Mouse (Mus musculus) heart, embryonic 12.5 days (tissue): Measurements from ENCODE around the gene Olfr552. TPM values are rescaled to one million over a fixed set of nuclear protein-coding genes. Genes with fewer than 3 reads are reported as not detected.
A peak's percentile ranks its signal among the peaks of the same experiment; 100 is the strongest.

ENCODE experiments used
- ATAC-seq: fragments of 200-750 bp; cut with Nextera tagmentation; 2 replicates; pipeline ENCODE4 v1.8.0; 2017; ENCODE audit warnings: moderate TSS enrichment, moderate library complexity; ENCODE audit not compliant: insufficient number of reproducible peaks, low FRiP score
- H3K27ac ChIP-seq: fragments of 300-500 bp; sonication (generic); 2 replicates; pipeline ENCODE4 v1.5.1; 2016; ENCODE audit warnings: mild to moderate bottlenecking, moderate library complexity; ENCODE audit not compliant: poor library complexity, severe bottlenecking
- H3K27me3 ChIP-seq: fragments of 300-500 bp; sonication (generic); replicated peaks from 2 replicates; pipeline ENCODE4 v1.6.1; 2016; ENCODE audit warnings: mild to moderate bottlenecking, moderate library complexity
- H3K36me3 ChIP-seq: fragments of 300-500 bp; sonication (generic); 2 replicates; pipeline ENCODE4 v1.6.1; 2016; ENCODE audit warnings: mild to moderate bottlenecking, moderate library complexity
- H3K4me1 ChIP-seq: fragments of 300-500 bp; sonication (generic); replicated peaks from 2 replicates; pipeline ENCODE4 v1.6.1; 2016; ENCODE audit warnings: mild to moderate bottlenecking
- H3K4me2 ChIP-seq: fragments of 300-500 bp; sonication (generic); 2 replicates; pipeline ENCODE4 v1.6.1; 2016; ENCODE audit warnings: mild to moderate bottlenecking, moderate library complexity
- H3K4me3 ChIP-seq: fragments of 300-500 bp; sonication (generic); 2 replicates; pipeline ENCODE4 v1.5.1; 2016; ENCODE audit warnings: mild to moderate bottlenecking
- H3K9ac ChIP-seq: fragments of 300-500 bp; sonication (generic); 2 replicates; pipeline ENCODE4 v1.6.1; 2016; ENCODE audit warnings: mild to moderate bottlenecking, moderate library complexity
- H3K9me3 ChIP-seq: fragments of 300-500 bp; sonication (generic); replicated peaks from 2 replicates; pipeline ENCODE4 v1.6.1; 2016; ENCODE audit warnings: mild to moderate bottlenecking, moderate library complexity
- WGBS: fragments of 180-500 bp; shearing (Covaris S2); methylation state at CpG from one replicate; pipeline ENCODE4 v1.1.7; 2016; 5-methylcytosine and 5-hydroxymethylcytosine counted together
- polyA plus RNA-seq: library from polyadenylated mRNA; unstranded; fragments of >200 nt; fragmentation: Nextera tagmentation; extraction: Ambion mirVana; gene quantifications from 2 replicates; pipeline ENCODE4 v1.2.1, GENCODE M21; 2016

Gene Olfr552
- not detected in 2 replicates for polyA plus RNA-seq

- no peak within 1 kb of the TSS for H3K27ac ChIP-seq
- WGBS: 52% methylated on average over 1 of the region's 1 CpGs
- H3K36me3 ChIP-seq: no peaks in the 10 kb centered on the region
Measured at GRCm38 (mm10) chr7:102597378-102598031, at the start of gene Olfr552. Gene Olfr552 (plus strand): TSS chr7:102597770.

GRCm38 (mm10) chr7:102549570-102549969 is 48.0 kb upstream of the Olfr552 start, which contains the start of gene Olfr549:
Gene Olfr549 (plus strand): TSS chr7:102549870.
- H3K27ac ChIP-seq: no peak within 1 kb of the TSS
- H3K4me1 ChIP-seq: no peaks in the 10 kb centered on the region
- no peak within 1 kb of the TSS for H3K9ac ChIP-seq
- no peak for ATAC-seq
- no peaks in the 10 kb centered on the region for H3K27me3 ChIP-seq
- no peak within 1 kb of the TSS for H3K4me3 ChIP-seq
- no peaks in the 10 kb centered on the region for H3K36me3 ChIP-seq
- no peak within 1 kb of the TSS for H3K4me2 ChIP-seq
- H3K9me3 ChIP-seq: no peaks in the 10 kb centered on the region
- 78% methylated on average over 3 of the region's 3 CpGs for WGBS

More at GRCm38 (mm10) chr7:102597378-102598031, at the start of gene Olfr552:
- no peaks in the 10 kb centered on the region for H3K9me3 ChIP-seq
- ATAC-seq: no peak
- H3K4me2 ChIP-seq: no peak within 1 kb of the TSS
- H3K4me3 ChIP-seq: no peak within 1 kb of the TSS
- H3K27me3 ChIP-seq: no peaks in the 10 kb centered on the region
- H3K9ac ChIP-seq: no peak within 1 kb of the TSS
- no peaks in the 10 kb centered on the region for H3K4me1 ChIP-seq

- Histone ChIP-seq H3K9me3 (no peaks in the 10 kb centered on the region), H3K36me3 (no peaks in the 10 kb centered on the region), H3K9ac (no peak overlapping the region), H3K27me3 (no peaks in the 10 kb centered on the region), H3K4me2 (no peak overlapping the region), H3K4me3 (no peak overlapping the region), H3K27ac (no peak overlapping the region), H3K4me1 (no peaks in the 10 kb centered on the region)
- 74% methylated on average over 3 of the region's 3 CpGs for WGBS
- no peak for ATAC-seq
Measured at GRCm38 (mm10) chr7:102553279-102553678, 44.3 kb upstream of the Olfr552 start.

- H3K27ac ChIP-seq: peak within 1 kb of the TSS; percentile 49
- WGBS: 21% methylated on average over 10 of the region's 10 CpGs
Measured at GRCm38 (mm10) chr7:102564999-102565997, 32.3 kb upstream of the Olfr552 start, which contains the start of gene Trim21. Gene Trim21 (minus strand): TSS chr7:102565486.

GRCm38 (mm10) chr7:102566219-102566618 is 31.4 kb upstream of the Olfr552 start:
- ATAC-seq: no peak
- no peak overlapping the region for H3K9ac ChIP-seq
- H3K4me2 ChIP-seq: no peak overlapping the region
- 84% methylated on average over 4 of the region's 4 CpGs for WGBS
- no peak overlapping the region for H3K27ac ChIP-seq
- peaks cover 3% of the 10 kb centered on the region for H3K36me3 ChIP-seq
- no peaks in the 10 kb centered on the region for H3K9me3 ChIP-seq
- no peak overlapping the region for H3K4me3 ChIP-seq
- H3K27me3 ChIP-seq: no peaks in the 10 kb centered on the region
- peaks cover 7% of the 10 kb centered on the region for H3K4me1 ChIP-seq

More at GRCm38 (mm10) chr7:102564999-102565997, 32.3 kb upstream of the Olfr552 start, which contains the start of gene Trim21:
- H3K4me1 ChIP-seq: peaks cover 7% of the 10 kb centered on the region
- no peaks in the 10 kb centered on the region for H3K27me3 ChIP-seq
- peak; percentile 91 for ATAC-seq
- H3K4me2 ChIP-seq: peak within 1 kb of the TSS; percentile 86
- peak within 1 kb of the TSS; percentile 77 for H3K9ac ChIP-seq
- H3K9me3 ChIP-seq: no peaks in the 10 kb centered on the region
- H3K36me3 ChIP-seq: peaks cover 3% of the 10 kb centered on the region
- peak within 1 kb of the TSS; percentile 67 for H3K4me3 ChIP-seq

- 87% methylated on average over 8 of the region's 8 CpGs for WGBS
- no peak within 1 kb of the TSS for H3K4me3 ChIP-seq
- no peak within 1 kb of the TSS for H3K4me2 ChIP-seq
- H3K4me1 ChIP-seq: no peaks in the 10 kb centered on the region
- no peak within 1 kb of the TSS for H3K27ac ChIP-seq
- no peak within 1 kb of the TSS for H3K9ac ChIP-seq
- H3K27me3 ChIP-seq: no peaks in the 10 kb centered on the region
- H3K9me3 ChIP-seq: no peaks in the 10 kb centered on the region
- no peaks in the 10 kb centered on the region for H3K36me3 ChIP-seq
- ATAC-seq: no peak
Measured at GRCm38 (mm10) chr7:102571142-102571541, 26.4 kb upstream of the Olfr552 start, which contains the start of gene Olfr550. Gene Olfr550 (plus strand): TSS chr7:102571442.

GRCm38 (mm10) chr7:102573174-102573830 is 24.3 kb upstream of the Olfr552 start:
- ATAC-seq: no peak
- Histone ChIP-seq H3K9me3 (no peaks in the 10 kb centered on the region), H3K9ac (no peak overlapping the region), H3K4me1 (no peaks in the 10 kb centered on the region), H3K36me3 (no peaks in the 10 kb centered on the region), H3K27me3 (no peaks in the 10 kb centered on the region), H3K27ac (no peak overlapping the region), H3K4me2 (no peak overlapping the region), H3K4me3 (no peak overlapping the region)
- 61% methylated on average over 3 of the region's 3 CpGs for WGBS

GRCm38 (mm10) chr7:102575998-102576397 is 21.6 kb upstream of the Olfr552 start:
- Histone ChIP-seq H3K9ac (no peak overlapping the region), H3K27ac (no peak overlapping the region), H3K36me3 (no peaks in the 10 kb centered on the region), H3K27me3 (no peaks in the 10 kb centered on the region), H3K4me1 (no peaks in the 10 kb centered on the region), H3K4me3 (no peak overlapping the region), H3K9me3 (no peaks in the 10 kb centered on the region), H3K4me2 (no peak overlapping the region)
- 61% methylated on average over 6 of the region's 6 CpGs for WGBS
- ATAC-seq: no peak

GRCm38 (mm10) chr7:102591786-102592185 is 5.8 kb upstream of the Olfr552 start, which contains the start of gene Olfr551:
Gene Olfr551 (minus strand): TSS chr7:102591886.
- no peak within 1 kb of the TSS for H3K4me3 ChIP-seq
- no peaks in the 10 kb centered on the region for H3K9me3 ChIP-seq
- no peaks in the 10 kb centered on the region for H3K36me3 ChIP-seq
- WGBS: 87% methylated on average over 3 of the region's 3 CpGs
- no peak for ATAC-seq
- H3K4me1 ChIP-seq: no peaks in the 10 kb centered on the region
- H3K4me2 ChIP-seq: no peak within 1 kb of the TSS
- H3K27me3 ChIP-seq: no peaks in the 10 kb centered on the region
- H3K9ac ChIP-seq: no peak within 1 kb of the TSS
- no peak within 1 kb of the TSS for H3K27ac ChIP-seq

- Histone ChIP-seq H3K36me3 (no peaks in the 10 kb centered on the region), H3K4me3 (no peak within 1 kb of the TSS), H3K9me3 (no peaks in the 10 kb centered on the region), H3K27me3 (no peaks in the 10 kb centered on the region), H3K9ac (no peak within 1 kb of the TSS), H3K4me1 (no peaks in the 10 kb centered on the region), H3K27ac (no peak within 1 kb of the TSS), H3K4me2 (no peak within 1 kb of the TSS)
- no peak for ATAC-seq
Measured at GRCm38 (mm10) chr7:102618118-102618517, 20.5 kb downstream of the Olfr552 start, which contains the start of gene Olfr553. Gene Olfr553 (minus strand): TSS chr7:102618218.
